Mouse (Mus musculus): Measurements from ENCODE around the gene Scarb1. TPM values are rescaled to one million over a fixed set of nuclear protein-coding genes. Genes with fewer than 3 reads are reported as not detected.

Scarb1 gene
- polyA plus RNA-seq, 1 experiment from 2014 or later = 36.5 TPM

DNA sequence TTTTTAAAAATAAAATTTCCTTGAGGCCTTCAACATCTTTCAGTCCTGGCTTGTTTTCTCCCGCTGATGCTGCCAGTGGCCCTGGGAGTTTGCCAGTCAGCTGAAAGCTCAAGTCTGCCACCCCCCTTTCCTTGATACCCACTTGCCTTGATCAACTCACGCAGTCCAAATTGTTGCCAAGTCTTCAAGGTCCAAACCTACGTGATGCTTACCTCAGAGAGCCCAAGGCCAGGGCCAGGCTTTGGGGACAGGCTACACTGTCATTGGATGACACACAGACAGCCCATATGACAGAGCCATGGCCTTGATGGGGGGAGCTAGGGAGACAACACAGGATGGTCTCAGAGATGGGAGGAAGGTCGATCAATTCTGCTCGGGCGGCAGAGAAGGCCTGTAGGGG lies 3.4 kb upstream of the Scarb1 start:
- no peak overlapping the region for H3K4me3 ChIP-seq (replicated peaks)
- H3K9me3 ChIP-seq = no peaks in the 10 kb centered on the region
- H3K27ac ChIP-seq = no peak overlapping the region
- ATAC-seq (ENCODE audit: insufficient number of reproducible peaks, insufficient read depth, low FRiP score, low TSS enrichment, low read depth) = no peak
- H3K9ac ChIP-seq (replicated peaks) = no peak overlapping the region
- peaks cover 17% of the 10 kb centered on the region for H3K4me1 ChIP-seq (replicated peaks)
- peaks cover 9% of the 10 kb centered on the region for H3K27me3 ChIP-seq
- 90% methylated on average over 6 of the region's 6 CpGs for WGBS
- no peaks in the 10 kb centered on the region for H3K36me3 ChIP-seq
- no peak overlapping the region for H3K4me2 ChIP-seq

DNA sequence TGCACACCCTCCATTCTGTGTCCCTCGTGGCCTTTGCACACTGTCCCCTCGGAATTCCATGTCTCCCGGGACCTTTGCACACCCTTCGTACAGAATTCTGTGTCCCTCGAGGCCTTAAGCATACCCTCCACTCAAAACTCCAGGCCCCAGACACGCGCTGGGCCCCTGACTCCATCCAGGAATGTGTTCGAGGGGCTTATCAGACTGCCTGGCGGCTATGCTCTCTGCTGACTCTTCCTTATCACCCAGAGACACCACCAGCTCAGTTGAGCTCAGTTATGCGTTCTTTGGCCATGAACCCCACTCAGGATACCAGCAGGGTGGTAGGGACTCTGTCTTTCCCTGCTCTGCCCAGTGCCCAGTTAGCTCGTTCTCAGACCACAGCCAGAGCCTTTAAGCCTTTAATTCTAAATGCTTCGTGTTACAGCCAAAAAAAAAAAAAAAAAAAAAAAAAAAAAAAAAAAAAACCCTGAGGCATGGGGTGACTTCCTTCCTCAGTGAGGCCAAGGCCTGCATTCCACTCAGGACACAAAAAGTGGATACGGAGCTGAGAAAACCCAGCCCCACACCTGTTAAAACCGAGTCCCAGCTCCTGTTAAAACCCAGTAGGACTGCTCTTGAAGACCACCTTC lies 681 bp upstream of the Scarb1 start:
- Histone ChIP-seq H3K9ac (replicated peaks) (no peak overlapping the region), H3K27ac (no peak overlapping the region)

DNA sequence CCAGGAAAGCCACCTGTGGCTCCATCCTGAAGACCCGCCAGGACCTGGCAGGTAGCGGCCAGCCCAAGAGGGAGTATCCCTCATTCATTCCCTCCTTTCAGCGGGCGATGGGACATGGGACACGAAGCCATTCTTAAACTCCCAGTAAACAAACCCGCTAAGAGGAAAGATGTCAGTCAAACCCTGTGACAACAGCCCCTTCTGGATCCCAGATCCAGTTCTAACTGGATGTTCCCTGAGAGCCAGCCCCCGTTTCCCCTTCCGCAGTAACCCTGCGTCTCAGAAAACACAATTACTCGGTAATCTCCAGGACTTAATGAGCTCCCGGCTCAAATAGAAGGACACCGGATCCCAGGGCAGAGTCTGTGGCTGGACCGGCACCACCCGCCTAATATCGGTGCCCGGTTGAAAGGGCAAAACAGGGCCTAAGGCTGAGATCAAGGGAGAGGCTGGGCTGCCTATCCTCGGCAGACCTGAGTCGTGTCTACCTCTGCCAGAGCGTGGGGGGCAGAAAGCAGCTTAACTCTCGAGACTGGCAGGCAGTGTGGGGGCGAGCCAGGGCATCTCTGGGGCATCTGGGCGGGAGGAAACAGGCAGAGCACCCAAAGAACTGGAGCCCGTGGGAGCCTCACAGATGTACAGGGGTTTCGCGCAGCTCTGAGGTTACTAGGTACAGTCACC lies 903 bp downstream of the Scarb1 start:
- Histone ChIP-seq H3K36me3 (no peaks in the 10 kb centered on the region), H3K4me3 (replicated peaks) (peak overlapping the region; percentile 76), H3K27ac (no peak overlapping the region), H3K4me1 (replicated peaks) (peaks cover 28% of the 10 kb centered on the region), H3K9ac (replicated peaks) (peak overlapping the region; percentile 76), H3K27me3 (peaks cover 10% of the 10 kb centered on the region), H3K4me2 (peak overlapping the region; percentile 96), H3K9me3 (no peaks in the 10 kb centered on the region)
- 3% methylated on average over 25 of the region's 25 CpGs for WGBS
- 0 out of 2 replicates have a peak, but pooled peaks have one; percentile 6 for ATAC-seq (ENCODE audit: insufficient number of reproducible peaks, insufficient read depth, low FRiP score, low TSS enrichment, low read depth)

More for the DNA sequence above, 681 bp upstream of the Scarb1 start:
- 52% methylated on average over 14 of the region's 14 CpGs for WGBS
- H3K27me3 ChIP-seq = peaks cover 10% of the 10 kb centered on the region
- H3K36me3 ChIP-seq = no peaks in the 10 kb centered on the region
- H3K9me3 ChIP-seq = no peaks in the 10 kb centered on the region
- peak overlapping the region; percentile 76 for H3K4me3 ChIP-seq (replicated peaks)
- H3K4me1 ChIP-seq (replicated peaks) = peaks cover 28% of the 10 kb centered on the region
- peak overlapping the region; percentile 96 for H3K4me2 ChIP-seq
- ATAC-seq (ENCODE audit: insufficient number of reproducible peaks, insufficient read depth, low FRiP score, low TSS enrichment, low read depth) = no peak; the same call in 1 of the 2 replicates

DNA sequence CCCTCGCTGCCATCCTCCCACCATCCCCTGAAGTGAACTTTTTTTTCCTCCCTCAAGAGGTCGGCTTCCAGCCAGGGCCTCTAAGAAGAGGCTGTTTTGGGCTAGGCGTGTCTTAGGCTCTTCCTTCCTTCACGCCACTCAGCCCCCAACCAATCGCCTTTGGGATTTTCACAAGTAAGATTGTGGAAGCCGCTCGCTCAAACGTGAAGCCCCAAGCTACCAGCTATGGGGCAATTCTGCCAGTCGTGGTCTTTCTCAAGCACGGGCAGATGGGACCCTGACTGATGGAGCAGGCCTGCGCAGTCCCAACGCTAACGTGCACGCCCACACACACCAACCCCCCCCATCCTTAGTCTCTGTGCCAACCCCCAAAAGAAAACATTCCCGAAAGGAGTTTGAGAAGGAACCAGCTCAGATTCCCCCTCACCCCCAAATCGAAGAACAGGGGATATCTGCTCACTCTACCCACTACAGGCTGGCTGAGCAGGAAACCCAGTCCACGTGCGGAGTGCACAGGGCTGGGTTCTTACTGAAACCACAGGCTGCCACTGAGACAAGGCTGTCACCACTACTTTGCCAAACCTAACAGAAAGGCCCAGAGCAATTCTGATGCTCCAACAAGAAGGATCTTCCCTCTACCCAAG lies 1.7 kb downstream of the Scarb1 start:
- Histone ChIP-seq H3K4me3 (replicated peaks) (peak overlapping the region; percentile 76), H3K27me3 (peaks cover 10% of the 10 kb centered on the region), H3K4me1 (replicated peaks) (peaks cover 28% of the 10 kb centered on the region), H3K27ac (no peak overlapping the region), H3K9me3 (no peaks in the 10 kb centered on the region), H3K36me3 (no peaks in the 10 kb centered on the region), H3K4me2 (peak overlapping the region; percentile 96), H3K9ac (replicated peaks) (peak overlapping the region; percentile 76)
- ATAC-seq (ENCODE audit: insufficient number of reproducible peaks, insufficient read depth, low FRiP score, low TSS enrichment, low read depth) = no peak
- 8% methylated on average over 18 of the region's 18 CpGs for WGBS

DNA sequence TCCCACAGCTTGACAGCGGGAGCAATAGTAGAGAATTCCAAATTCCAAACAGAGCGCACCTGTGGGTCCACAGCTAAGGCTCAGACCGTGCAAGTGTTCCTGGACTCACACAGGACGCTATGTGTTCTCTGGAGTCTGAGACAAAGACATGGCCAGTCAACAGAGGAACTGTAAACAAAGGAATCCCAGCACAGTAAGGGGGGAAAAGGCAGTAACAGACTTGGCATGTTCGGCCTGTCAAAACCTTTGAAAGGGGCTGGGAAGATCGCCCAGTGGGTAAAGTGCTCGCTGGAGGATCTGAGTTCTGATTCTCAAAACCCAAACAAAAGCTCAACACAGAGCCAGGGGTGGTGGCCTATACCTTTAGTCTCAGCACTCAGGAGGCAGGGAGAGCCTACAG lies 3.4 kb downstream of the Scarb1 start:
- no peak for ATAC-seq (ENCODE audit: insufficient number of reproducible peaks, insufficient read depth, low FRiP score, low TSS enrichment, low read depth)
- Histone ChIP-seq H3K9me3 (no peaks in the 10 kb centered on the region), H3K4me2 (no peak overlapping the region), H3K9ac (replicated peaks) (no peak overlapping the region), H3K4me3 (replicated peaks) (no peak overlapping the region), H3K27me3 (peaks cover 10% of the 10 kb centered on the region), H3K4me1 (replicated peaks) (peaks cover 28% of the 10 kb centered on the region), H3K36me3 (no peaks in the 10 kb centered on the region), H3K27ac (no peak overlapping the region)
- WGBS = 84% methylated on average over 7 of the region's 7 CpGs

DNA sequence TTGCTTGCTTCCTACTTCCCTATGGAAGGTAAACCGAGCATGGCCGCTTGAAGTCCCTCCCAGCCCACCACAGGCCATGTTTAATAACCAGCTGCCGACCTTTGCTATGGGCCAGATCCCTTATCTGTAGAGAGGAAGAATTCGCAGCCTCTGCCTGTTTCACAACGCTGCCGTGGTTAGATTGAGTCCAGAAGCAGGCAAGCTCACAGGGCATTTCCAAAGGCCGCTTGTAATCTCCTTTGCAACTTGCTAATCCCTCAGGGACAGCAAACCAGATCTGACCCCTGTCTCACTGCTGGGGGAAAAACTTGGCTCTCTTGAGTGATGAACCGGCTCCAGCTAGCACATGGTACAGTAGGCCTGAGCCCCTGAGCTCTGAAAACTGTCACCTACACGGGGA lies 3.9 kb downstream of the Scarb1 start:
- no peak overlapping the region for H3K4me2 ChIP-seq
- WGBS = 56% methylated on average over 9 of the region's 9 CpGs
- H3K27me3 ChIP-seq = peaks cover 10% of the 10 kb centered on the region
- no peak overlapping the region for H3K9ac ChIP-seq (replicated peaks)
- H3K9me3 ChIP-seq = no peaks in the 10 kb centered on the region
- H3K36me3 ChIP-seq = no peaks in the 10 kb centered on the region
- H3K27ac ChIP-seq = no peak overlapping the region
- H3K4me1 ChIP-seq (replicated peaks) = peaks cover 29% of the 10 kb centered on the region
- H3K4me3 ChIP-seq (replicated peaks) = no peak overlapping the region
- no peak for ATAC-seq (ENCODE audit: insufficient number of reproducible peaks, insufficient read depth, low FRiP score, low TSS enrichment, low read depth)

DNA sequence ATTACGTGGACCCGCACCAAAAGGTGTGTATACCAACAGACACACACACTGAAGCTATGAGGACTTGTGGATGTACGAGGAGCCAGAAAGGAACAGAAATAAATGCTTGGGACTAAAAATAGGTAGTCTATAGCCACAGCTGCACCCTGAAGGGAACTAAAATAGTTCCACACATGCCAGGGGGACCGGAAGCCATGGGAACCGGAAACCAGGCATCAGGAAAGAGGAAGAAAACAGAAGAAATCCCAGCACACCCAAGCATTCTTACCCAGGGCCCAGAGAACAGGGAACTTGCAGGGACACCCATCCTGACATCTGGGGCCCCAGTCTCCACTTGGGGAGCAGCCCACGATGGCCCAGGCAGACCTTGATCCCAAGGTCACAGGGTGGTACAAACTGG lies 7.9 kb downstream of the Scarb1 start:
- 0 out of 2 replicates have a peak overlapping the region, but pooled peaks have one; percentile 37 for H3K27ac ChIP-seq
- peaks cover 19% of the 10 kb centered on the region for H3K4me1 ChIP-seq (replicated peaks)
- H3K27me3 ChIP-seq = no peaks in the 10 kb centered on the region
- 85% methylated on average over 6 of the region's 6 CpGs for WGBS
- no peak for ATAC-seq (ENCODE audit: insufficient number of reproducible peaks, insufficient read depth, low FRiP score, low TSS enrichment, low read depth)
- no peaks in the 10 kb centered on the region for H3K9me3 ChIP-seq
- H3K4me2 ChIP-seq = no peak overlapping the region
- H3K4me3 ChIP-seq (replicated peaks) = no peak overlapping the region
- no peaks in the 10 kb centered on the region for H3K36me3 ChIP-seq
- no peak overlapping the region for H3K9ac ChIP-seq (replicated peaks)

DNA sequence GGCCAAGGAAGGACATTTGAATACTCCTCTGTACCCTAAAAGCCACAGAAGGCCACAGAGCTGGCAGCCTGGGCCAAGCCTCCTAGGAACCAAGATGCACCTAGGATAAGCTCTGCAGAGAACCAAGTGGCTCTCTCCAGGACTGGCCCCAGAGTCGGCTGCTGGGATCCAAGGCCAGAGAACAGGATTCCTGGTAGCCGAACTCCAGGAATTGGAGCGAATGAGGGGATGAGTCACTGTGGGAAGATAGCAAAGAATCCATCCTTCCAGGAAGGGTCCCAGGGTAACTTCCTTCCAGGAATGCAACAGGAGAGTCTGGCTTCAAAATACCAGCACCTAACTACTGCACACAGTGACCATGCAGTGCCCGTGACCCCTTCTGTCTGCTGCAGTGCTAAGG lies 8.6 kb downstream of the Scarb1 start:
- H3K4me1 ChIP-seq (replicated peaks) = peaks cover 19% of the 10 kb centered on the region
- H3K4me3 ChIP-seq (replicated peaks) = no peak overlapping the region
- H3K27ac ChIP-seq = peak overlapping the region; percentile 37; the same call in 1 of the 2 replicates
- no peak overlapping the region for H3K9ac ChIP-seq (replicated peaks)
- ATAC-seq (ENCODE audit: insufficient number of reproducible peaks, insufficient read depth, low FRiP score, low TSS enrichment, low read depth) = no peak
- H3K27me3 ChIP-seq = no peaks in the 10 kb centered on the region
- H3K36me3 ChIP-seq = no peaks in the 10 kb centered on the region
- no peak overlapping the region for H3K4me2 ChIP-seq
- 76% methylated on average over 4 of the region's 4 CpGs for WGBS
- H3K9me3 ChIP-seq = no peaks in the 10 kb centered on the region

DNA sequence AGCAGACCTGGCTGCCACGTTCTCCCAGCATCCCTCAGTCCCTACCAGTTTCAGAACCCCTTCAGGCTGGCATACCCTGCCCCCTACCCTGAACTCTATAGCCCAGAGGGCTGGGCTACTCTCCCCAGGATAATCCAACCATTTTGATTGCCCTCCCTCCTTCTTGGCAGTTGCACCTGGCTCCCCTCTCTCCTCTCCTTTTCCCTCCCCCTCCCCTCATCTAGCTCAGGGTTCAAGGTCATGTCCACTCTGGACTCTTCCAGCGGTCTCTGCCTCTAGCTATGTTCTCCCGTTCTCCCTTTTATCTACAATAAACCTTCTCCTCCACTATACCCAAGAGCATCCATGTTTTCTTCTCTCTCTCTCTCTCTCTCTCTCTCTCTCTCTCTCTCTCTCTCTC lies 9.1 kb downstream of the Scarb1 start:
- no peak overlapping the region for H3K4me3 ChIP-seq (replicated peaks)
- no peak overlapping the region for H3K9ac ChIP-seq (replicated peaks)
- H3K4me1 ChIP-seq (replicated peaks) = peaks cover 13% of the 10 kb centered on the region; the same call in 1 of the 2 replicates
- no peaks in the 10 kb centered on the region for H3K36me3 ChIP-seq
- 37% methylated on average over 3 of the region's 3 CpGs for WGBS
- no peak overlapping the region for H3K27ac ChIP-seq
- no peaks in the 10 kb centered on the region for H3K27me3 ChIP-seq
- H3K4me2 ChIP-seq = no peak overlapping the region
- no peak for ATAC-seq (ENCODE audit: insufficient number of reproducible peaks, insufficient read depth, low FRiP score, low TSS enrichment, low read depth)
- H3K9me3 ChIP-seq = no peaks in the 10 kb centered on the region

DNA sequence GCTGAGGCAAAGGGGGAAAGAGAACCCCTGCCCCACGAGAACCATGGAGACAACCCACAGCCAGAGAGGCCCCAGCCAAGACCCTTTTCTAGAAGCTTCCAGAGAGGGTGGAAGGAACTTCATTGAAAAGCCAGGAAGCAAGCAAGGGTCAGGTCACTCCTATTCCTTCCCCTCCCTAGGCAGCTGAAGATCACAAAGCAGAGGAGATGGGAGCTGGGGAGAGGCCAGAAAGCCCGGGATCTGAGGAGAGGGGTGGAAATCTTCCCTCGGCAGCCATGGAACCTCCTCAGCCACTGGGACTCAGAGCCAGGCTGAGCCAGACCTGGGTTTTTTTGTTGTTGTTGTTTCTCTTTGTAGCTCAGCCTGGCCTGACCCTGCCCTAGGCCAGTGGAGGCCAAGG lies 9.8 kb downstream of the Scarb1 start:
- no peak overlapping the region for H3K4me3 ChIP-seq (replicated peaks)
- ATAC-seq (ENCODE audit: insufficient number of reproducible peaks, insufficient read depth, low FRiP score, low TSS enrichment, low read depth) = no peak
- no peaks in the 10 kb centered on the region for H3K27me3 ChIP-seq
- no peaks in the 10 kb centered on the region for H3K9me3 ChIP-seq
- peaks cover 18% of the 10 kb centered on the region for H3K4me1 ChIP-seq (replicated peaks)
- H3K27ac ChIP-seq = no peak overlapping the region
- no peaks in the 10 kb centered on the region for H3K36me3 ChIP-seq
- H3K9ac ChIP-seq (replicated peaks) = no peak overlapping the region
- 39% methylated on average over 3 of the region's 3 CpGs for whole genome bisulfite sequencing
- no peak overlapping the region for H3K4me2 ChIP-seq

DNA sequence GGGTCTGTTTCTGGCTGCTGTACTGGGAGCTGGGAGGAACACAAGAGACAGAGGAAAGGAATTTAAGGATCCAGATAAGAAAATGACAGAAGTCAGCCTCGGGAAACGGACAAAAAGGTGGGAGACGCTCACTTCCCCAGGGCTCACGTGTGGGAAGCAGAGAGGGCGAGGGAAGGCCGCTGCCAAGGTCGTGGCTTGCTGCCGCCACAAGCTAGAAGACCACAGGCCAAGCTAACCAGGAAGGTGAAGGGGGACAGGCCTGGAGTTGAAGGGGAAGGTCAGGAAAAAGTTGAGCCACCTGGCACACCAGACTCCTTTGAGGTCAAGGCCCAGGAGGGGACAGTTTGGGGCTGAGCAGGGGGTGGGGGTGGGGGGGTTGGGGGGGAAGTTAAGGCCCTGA lies 10.2 kb downstream of the Scarb1 start:
- no peak overlapping the region for H3K9ac ChIP-seq (replicated peaks)
- H3K36me3 ChIP-seq = no peaks in the 10 kb centered on the region; the same call in 1 of the 2 replicates
- H3K27me3 ChIP-seq = no peaks in the 10 kb centered on the region
- H3K4me1 ChIP-seq (replicated peaks) = peaks cover 22% of the 10 kb centered on the region
- ATAC-seq (ENCODE audit: insufficient number of reproducible peaks, insufficient read depth, low FRiP score, low TSS enrichment, low read depth) = no peak
- H3K4me2 ChIP-seq = no peak overlapping the region
- no peak overlapping the region for H3K27ac ChIP-seq
- 66% methylated on average over 8 of the region's 8 CpGs for WGBS
- no peak overlapping the region for H3K4me3 ChIP-seq (replicated peaks)
- no peaks in the 10 kb centered on the region for H3K9me3 ChIP-seq

Data from limb, embryonic 12.5 days (tissue).